Mouse (Mus musculus): Measurements from ENCODE around the gene Pars2.

- TF ChIP-seq CTCF (IDR thresholded peaks at IDR 0.05; ENCODE audit: insufficient read depth, low read depth, low read length) (no peak), POLR2A (IDR thresholded peaks at IDR 0.05; ENCODE audit: insufficient read depth, low read depth, low read length) (no peak)
These were observed 53.1 kb downstream of the Pars2 start for GRCm38 (mm10) chr4:106703956-106704355.
